Mouse (Mus musculus) monocyte, adult 5-6 weeks (primary cell): ENCODE measurements around the gene Heca. TPM values are rescaled to one million over a fixed set of nuclear protein-coding genes. Genes with fewer than 3 reads are reported as not detected.
"Not testable (repeated sequence)": the region's sequence is repeated elsewhere in the genome, so short reads cannot be mapped to it uniquely, and the experiment has no call there.

Experiments
- ATAC-seq: fragments of 153-309, 156-312 bp; replicated peaks from 2 replicates; pipeline ENCODE4 v1.8.0; 2017; ENCODE audit warnings: mild to moderate bottlenecking; ENCODE audit not compliant: low TSS enrichment, insufficient number of reproducible peaks, severe bottlenecking, poor library complexity, low FRiP score
- total RNA-seq: library from RNA; stranded (forward); fragments of 200-1000, 200-491, 200-594 nt; gene quantifications from 3 replicates; pipeline ENCODE4 v1.2.3, GENCODE M21; 2017

Heca gene
- total RNA-seq, result 129 to 223 TPM (median 161 TPM) in 3 replicates

GRCm38 (mm10) chr10:17947960-17948730 lies at the start of gene Heca:
Heca (minus strand) TSS chr10:17948067.
- ATAC-seq, result peak; percentile 79

- ATAC-seq, result no peak
Observed at GRCm38 (mm10) chr10:17990576-17990975, 42.7 kb upstream of the Heca start.

- ATAC-seq, result peak; percentile 67
Observed at GRCm38 (mm10) chr10:17989136-17989535, 41.3 kb upstream of the Heca start.

GRCm38 (mm10) chr10:17987823-17988423 lies 40.1 kb upstream of the Heca start:
- ATAC-seq, result peak; percentile 48

- no peak for ATAC-seq
Observed at GRCm38 (mm10) chr10:17983313-17983712, 35.4 kb upstream of the Heca start.

GRCm38 (mm10) chr10:17966090-17966489 lies 18.2 kb upstream of the Heca start:
- no peak for ATAC-seq

- peak; percentile 33; the same call in 1 of the 2 replicates for ATAC-seq
Observed at GRCm38 (mm10) chr10:17950761-17951160, 2.9 kb upstream of the Heca start.

- peak; percentile 48 for ATAC-seq
Observed at GRCm38 (mm10) chr10:17947175-17947906, 526 bp downstream of the Heca start.

- ATAC-seq, result not testable (repeated sequence)
Observed at GRCm38 (mm10) chr10:17946799-17947174, 1.1 kb downstream of the Heca start.

GRCm38 (mm10) chr10:17946046-17946445 lies 1.8 kb downstream of the Heca start:
- no peak for ATAC-seq

GRCm38 (mm10) chr10:17933622-17934021 lies 14.2 kb downstream of the Heca start:
- ATAC-seq, result no peak

- ATAC-seq, result no peak
Observed at GRCm38 (mm10) chr10:17932131-17932530, 15.7 kb downstream of the Heca start.

GRCm38 (mm10) chr10:17931157-17931556 lies 16.7 kb downstream of the Heca start:
- no peak for ATAC-seq

- no peak for ATAC-seq
Observed at GRCm38 (mm10) chr10:17930445-17931083, 17.3 kb downstream of the Heca start.

- ATAC-seq, result no peak
Observed at GRCm38 (mm10) chr10:17925200-17925599, 22.7 kb downstream of the Heca start.

GRCm38 (mm10) chr10:17924166-17924565 lies 23.7 kb downstream of the Heca start:
- ATAC-seq, result no peak

GRCm38 (mm10) chr10:17921381-17921780 lies 26.5 kb downstream of the Heca start:
- ATAC-seq, result no peak

GRCm38 (mm10) chr10:17919971-17920370 lies 27.9 kb downstream of the Heca start:
- ATAC-seq, result no peak

GRCm38 (mm10) chr10:17919032-17919431 lies 28.8 kb downstream of the Heca start:
- ATAC-seq, result peak; percentile 81
